Mouse (Mus musculus): Measurements from ENCODE around the gene Izumo1.
"Not testable (repeated sequence)": the region's sequence is repeated elsewhere in the genome, so short reads cannot be mapped to it uniquely, and the experiment has no call there.

Gene Izumo1

DNA sequence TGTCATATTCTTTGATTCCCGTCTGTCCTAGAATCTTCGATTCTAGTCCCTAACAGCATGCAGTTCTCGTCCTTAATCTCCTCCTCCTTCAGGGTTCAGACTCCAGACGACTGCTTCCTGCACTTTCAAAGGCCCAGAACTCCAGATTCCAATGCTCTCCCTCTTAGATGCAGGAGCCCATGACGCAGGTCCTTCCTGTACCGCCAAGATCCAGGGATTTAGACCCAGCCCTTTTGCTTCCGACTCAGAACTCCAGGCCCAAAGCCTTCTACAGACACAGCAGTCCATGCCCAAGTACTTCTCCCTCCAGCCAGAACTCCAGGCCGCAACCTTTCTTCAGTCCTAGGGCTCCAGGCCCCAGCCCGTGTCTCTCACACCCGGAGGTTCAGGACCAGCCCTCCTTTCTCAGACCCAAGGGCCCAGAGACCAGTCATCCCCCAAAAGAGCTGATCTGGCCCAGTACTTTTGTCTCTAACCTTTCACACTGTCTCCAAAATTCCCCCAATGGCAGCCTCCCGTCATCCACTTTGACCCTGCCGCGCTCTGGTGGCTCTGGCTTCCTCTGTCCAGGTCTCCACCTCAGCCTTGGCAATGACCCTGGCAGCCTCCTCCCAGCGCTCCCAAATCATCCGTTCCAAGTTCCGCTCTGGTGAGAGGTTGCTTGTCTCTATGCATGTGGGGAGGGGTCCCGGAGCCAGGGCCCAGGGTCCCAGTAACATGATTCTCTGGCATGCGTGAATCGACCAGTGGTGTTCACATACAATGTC lies 18.8 kb downstream of the Izumo1 start:
- in situ Hi-C loops (cut with MboI, MseI) = loop anchor here in 1 of 2 experiments (25.0 kb wide), 1 partner anchor 997 kb away; the partner anchor contains the start of gene Sergef

- in situ Hi-C loops (cut with MboI, MseI) = loop anchor here in 1 of 2 experiments (25.0 kb wide), 1 partner anchor 996 kb away; the partner anchor contains the start of gene Sergef
Observed at GRCm38 (mm10) chr7:45641391-45642040, 19.9 kb downstream of the Izumo1 start.

GRCm38 (mm10) chr7:45642083-45642482 lies 20.5 kb downstream of the Izumo1 start:
- in situ Hi-C loops (cut with MboI, MseI) = loop anchor here in 1 of 2 experiments (25.0 kb wide), 1 partner anchor 995 kb away; the partner anchor contains the start of gene Sergef

DNA sequence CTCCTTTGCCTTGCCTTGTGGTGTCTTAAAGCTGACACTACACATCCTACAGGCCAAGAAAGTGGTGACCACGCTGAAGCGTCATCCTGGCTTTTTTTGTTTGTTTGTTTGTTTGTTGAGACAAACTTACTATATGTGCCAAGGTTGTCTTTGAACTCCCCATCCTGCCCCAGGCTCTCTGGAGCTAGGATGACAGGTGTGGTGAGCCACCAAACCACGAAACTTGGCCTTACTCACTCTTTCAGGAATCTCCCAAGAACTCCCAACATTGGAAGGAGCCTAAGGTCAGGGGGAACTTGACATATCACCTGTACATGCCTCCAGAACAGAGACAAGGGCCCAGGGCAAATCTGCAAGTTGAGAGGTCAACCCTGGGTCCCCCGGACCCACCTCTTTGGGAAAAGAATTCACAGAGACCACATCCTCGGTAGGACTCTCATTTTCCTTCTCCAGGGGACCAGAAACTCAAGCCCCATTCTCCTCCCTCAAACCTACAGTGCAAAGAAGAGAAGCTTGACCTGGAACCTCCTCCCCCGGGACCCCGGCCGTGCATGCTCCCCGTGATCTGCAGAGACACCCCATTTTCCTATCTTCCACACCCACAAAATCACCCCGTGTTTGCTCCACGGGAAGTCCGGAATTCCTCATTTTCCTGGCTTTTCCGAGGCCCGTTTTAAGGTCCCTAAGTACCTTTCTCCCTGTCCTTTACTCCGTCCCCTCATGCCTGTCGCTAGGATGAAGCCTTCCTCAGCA lies 21.1 kb downstream of the Izumo1 start:
- in situ Hi-C loops (cut with MboI, MseI) = loop anchor here in 1 of 2 experiments (25.0 kb wide), 1 partner anchor 995 kb away; the partner anchor contains the start of gene Sergef

DNA sequence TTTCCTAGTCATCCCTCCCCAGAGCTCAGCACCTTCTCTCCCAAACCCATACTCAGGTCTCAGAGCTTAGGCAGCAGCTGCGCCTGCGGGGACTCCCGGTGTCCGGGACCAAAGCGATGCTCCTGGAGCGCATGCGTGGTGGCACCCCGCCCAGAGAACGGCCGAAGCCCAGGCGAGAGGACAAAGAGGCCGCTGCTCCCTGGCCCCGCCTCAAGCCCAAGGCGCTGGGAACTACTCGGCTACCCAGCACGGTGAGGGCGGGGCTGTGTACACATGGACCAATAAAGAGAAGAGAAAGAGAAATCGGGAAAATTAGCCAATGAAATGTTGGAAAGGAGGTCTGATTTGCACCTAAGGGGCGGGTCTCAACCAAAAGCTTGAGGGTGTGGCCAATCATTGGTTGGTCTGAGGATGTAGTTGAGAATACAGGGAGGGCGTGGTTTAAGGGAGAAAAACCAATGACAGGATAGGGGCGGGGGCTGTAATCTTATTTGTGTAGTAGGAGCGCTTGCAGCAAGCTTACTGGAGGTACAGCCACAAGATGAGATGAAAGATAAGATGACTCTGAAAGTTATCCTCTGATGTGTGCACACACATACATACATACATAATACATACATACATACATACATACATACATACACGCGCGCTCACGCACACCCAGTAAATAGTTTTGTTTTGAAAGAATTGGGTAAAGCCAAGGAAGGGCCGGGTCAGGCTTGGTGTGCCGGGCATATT lies 22.0 kb downstream of the Izumo1 start:
- in situ Hi-C loops (cut with MboI, MseI) = loop anchor here in 1 of 2 experiments (25.0 kb wide), 1 partner anchor 994 kb away; the partner anchor contains the start of gene Sergef

DNA sequence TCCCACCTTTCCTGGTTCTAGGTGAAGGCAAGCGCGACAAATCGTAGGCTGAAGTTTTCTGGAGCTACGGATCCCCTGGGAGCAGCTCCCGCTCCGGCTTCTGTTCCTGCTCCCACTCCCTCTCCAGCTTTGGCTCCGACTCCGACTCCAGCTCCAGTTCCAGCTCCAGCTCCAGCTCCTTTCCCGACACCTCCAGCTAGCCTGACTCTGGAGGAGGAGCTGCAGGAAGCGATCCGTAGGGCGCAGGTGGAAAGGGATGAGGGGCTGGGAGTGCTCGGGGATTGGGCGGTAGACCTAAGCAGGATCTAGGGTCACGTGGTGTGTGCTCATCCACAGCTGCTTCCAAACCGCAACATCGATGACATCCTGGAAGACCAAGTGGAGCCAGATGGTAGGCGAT lies 22.6 kb downstream of the Izumo1 start:
- in situ Hi-C loops (cut with MboI, MseI) = loop anchor here in 1 of 2 experiments (25.0 kb wide), 1 partner anchor 993 kb away; the partner anchor contains the start of gene Sergef

GRCm38 (mm10) chr7:45644872-45645590 lies 23.4 kb downstream of the Izumo1 start:
- in situ Hi-C loops (cut with MboI, MseI) = loop anchor here in 1 of 2 experiments (25.0 kb wide), 1 partner anchor 992 kb away; the partner anchor contains the start of gene Sergef

- in situ Hi-C loops (cut with MboI, MseI) = loop anchor here in 1 of 2 experiments (25.0 kb wide), 1 partner anchor 992 kb away; the partner anchor contains the start of gene Sergef
Observed at GRCm38 (mm10) chr7:45645591-45645971, 24.0 kb downstream of the Izumo1 start.

DNA sequence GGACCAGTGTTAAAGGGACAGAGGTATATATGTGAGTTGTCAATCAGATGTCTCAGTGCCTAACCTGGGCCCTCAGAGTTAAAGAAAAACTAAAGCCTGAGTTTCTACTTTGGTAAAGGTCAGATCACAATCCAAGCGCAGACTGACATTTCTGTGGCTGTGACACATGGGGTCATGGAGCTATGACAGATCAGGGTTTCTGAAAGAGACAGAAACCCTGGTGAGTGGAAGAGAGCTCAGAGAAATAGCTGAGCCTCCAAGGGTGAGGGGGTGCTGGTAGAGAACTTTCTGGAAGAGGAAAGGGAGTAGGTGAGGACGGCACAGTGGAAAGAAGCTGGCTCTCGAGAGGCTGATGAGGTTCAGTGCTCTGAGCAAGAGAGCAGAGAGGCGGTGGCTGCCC lies 25.1 kb downstream of the Izumo1 start:
- in situ Hi-C loops (cut with MboI, MseI) = loop anchor here in 1 of 2 experiments (25.0 kb wide), 1 partner anchor 991 kb away; the partner anchor contains the start of gene Sergef

GRCm38 (mm10) chr7:45649351-45649750 lies 27.7 kb downstream of the Izumo1 start:
- in situ Hi-C loops (cut with MboI, MseI) = loop anchor here in 1 of 2 experiments (25.0 kb wide), 1 partner anchor 988 kb away; the partner anchor contains the start of gene Sergef

DNA sequence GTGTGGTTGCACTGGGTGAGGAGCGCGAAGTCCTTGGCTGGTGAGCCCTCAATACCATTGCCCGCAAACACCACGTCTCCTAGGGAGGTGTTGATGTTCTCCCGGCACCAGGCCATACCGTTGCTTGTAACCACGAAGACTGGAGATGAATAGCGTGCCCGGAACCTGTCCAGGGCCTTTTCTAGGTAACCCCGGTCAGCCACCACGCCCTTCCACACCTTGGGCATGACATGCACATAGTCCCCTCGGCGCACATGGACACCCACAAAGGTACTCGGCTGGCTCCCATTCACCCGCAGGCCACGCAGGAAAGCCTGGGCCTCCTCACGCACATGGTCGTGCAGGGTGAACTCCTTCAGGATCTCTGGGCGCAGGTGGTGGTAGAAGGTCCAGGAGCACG lies 28.9 kb downstream of the Izumo1 start:
- in situ Hi-C loops (cut with MboI, MseI) = not testable (repeated sequence)

- in situ Hi-C loops (cut with MboI, MseI) = no loop called here
Observed at GRCm38 (mm10) chr7:45654424-45655047, 32.9 kb downstream of the Izumo1 start.

DNA sequence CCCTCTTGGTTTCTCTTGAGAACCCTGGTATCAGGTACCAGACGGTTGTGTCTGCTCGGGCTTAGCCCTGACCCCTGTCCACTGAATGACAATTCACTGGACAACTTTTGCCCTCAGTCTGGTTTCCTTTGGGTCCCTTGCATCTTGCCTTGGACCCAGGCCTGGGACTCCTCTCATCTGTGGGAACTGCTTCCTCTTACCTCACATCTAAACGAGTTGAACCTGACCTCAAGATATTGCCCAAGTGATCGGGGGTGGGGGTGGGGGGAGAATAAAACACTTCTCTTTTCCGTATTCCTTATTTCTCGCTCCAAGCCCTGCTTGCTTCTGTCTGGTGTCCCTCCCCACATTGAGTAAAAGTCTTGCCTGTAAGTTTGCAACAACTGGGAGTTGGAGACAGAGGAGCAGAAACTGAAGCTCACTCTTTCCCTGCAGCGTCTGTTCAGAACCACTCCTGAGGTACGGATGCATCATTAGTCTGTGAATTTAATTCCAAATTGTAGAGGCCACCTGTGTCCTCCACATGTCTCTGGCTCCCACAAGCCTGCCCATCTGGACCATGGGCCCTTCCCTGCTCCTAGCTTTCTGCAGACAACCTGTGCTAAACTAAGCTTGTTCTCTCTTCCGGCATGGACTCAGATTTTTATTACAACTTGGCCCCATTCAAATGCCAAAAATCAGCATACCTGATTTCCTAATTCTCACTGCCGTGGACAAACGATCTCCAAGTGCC lies 39.3 kb downstream of the Izumo1 start:
- in situ Hi-C loops (cut with MboI, MseI) = no loop called here

DNA sequence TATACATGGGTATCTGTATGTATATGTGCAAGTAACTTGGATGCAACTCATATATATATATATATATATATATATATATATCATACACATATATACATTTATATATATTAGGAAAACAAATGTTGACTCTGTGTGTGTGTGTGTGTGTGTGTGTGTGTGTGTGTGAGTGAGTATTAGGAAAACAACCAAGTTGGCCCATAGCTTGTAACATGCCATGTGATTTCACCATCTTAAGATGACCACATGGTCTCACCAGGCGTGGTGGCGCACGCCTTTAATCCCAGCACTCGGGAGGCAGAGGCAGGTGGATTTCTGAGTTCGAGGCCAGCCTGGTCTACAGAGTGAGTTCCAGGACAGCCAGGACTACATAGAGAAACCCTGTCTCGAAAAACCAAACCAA lies 40.1 kb downstream of the Izumo1 start:
- in situ Hi-C loops (cut with MboI, MseI) = not testable (repeated sequence)

DNA sequence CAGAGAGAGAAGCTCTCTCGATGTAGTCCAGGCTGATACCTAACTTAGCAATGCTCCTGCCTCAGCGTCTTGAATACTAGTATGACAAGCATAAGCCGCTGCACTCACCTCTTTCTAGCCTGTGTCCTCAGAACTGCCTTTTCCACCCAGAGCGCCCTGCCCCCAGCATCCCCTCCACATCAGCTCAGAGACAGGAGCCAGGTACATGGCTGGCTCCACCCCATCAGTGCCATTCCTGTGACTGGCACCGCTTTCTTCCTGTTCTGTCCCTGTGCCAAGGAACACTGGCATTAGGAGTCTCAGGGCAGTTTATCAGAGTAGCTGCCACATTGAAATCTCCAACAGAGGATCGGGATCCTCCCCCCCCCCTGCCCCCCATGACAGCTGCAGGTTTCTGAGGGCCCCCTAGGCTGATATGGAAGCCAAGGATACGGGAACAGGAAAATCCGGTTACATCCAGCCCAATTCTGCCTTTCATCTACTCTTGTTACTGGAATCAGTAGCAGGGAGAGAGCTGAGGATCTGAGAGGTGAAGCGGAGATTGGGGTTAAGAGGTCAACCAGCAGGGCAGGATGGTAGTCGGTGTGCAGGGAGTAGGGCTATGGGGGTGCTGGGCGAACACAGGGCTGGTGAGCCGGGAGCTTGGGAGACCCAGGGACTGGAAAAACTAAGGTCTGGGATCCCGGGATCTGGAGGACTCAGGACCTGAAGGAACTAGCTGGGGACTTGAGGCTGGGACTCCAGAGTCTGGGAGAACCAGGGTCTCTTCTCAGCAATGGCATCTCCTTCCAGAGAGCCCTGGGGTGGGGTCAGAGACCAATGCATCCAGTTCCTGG lies 43.9 kb downstream of the Izumo1 start:
- in situ Hi-C loops (cut with MboI, MseI) = no loop called here

- in situ Hi-C loops (cut with MboI, MseI) = no loop called here
Observed at GRCm38 (mm10) chr7:45666161-45666560, 44.5 kb downstream of the Izumo1 start, which contains the start of gene Fut2. Gene Fut2, minus strand, starts transcription at chr7:45666394.

DNA sequence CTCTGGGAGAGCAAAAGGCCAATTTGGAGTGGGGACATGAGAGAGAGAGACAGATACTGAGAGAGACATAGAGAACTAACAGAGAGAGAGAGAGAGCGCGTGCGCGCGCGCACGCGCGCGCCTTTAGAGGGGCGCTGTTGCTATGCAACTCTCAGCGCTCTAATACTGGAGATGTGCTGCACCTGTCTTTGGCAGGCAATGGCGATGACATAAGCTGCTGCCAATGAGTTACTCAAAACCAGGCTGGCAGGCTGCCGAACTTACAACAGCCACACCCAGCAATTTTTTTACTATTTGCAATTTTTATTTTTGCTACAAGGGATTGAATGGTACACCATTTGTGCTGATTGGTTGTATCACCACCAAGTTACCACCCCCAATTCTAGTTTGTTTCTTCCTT lies 46.1 kb downstream of the Izumo1 start:
- in situ Hi-C loops (cut with MboI, MseI) = no loop called here

DNA sequence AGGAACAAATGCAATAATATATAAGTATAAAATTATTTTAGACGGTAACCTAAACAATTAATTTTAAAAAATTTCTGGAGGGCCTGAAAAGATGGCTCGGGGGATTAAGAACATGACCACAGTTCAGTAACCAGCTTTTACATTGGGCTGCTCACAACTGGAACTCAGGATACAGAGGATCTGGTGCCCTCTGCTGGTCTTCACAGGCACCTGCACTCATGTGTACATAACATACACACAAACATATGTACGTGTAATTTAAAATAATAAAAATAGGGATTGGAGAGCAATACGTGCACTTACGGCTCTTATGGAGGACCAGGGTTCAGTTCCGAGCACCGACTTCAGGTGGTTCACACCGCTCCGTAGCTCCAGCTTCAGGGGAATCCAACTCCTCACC lies 47.3 kb downstream of the Izumo1 start:
- in situ Hi-C loops (cut with MboI, MseI) = no loop called here

Data from T-helper 17 cell (primary cell).